Mouse (Mus musculus) embryo, embryonic 11.5 days (tissue): ENCODE results near the gene Tuba1c.

Source experiments
- DNase-seq: peaks from one replicate; pipeline ENCODE4 v3.0.0-alpha.2; 2012; ENCODE audit warnings: low read depth, low spot score

Tuba1c gene

GRCm38 (mm10) chr15:99029619-99030584 lies at the start of gene Tuba1c:
Gene Tuba1c, plus strand, starts transcription at chr15:99029891.
- DNase-seq: peak; percentile 84

GRCm38 (mm10) chr15:98980012-98980614 lies 49.6 kb upstream of the Tuba1c start:
- DNase-seq: no peak

- DNase-seq: no peak
Observed at GRCm38 (mm10) chr15:98982100-98982499, 47.6 kb upstream of the Tuba1c start.

GRCm38 (mm10) chr15:98983431-98984081 lies 46.1 kb upstream of the Tuba1c start:
- DNase-seq: no peak

GRCm38 (mm10) chr15:98984681-98985080 lies 45.0 kb upstream of the Tuba1c start:
- no peak for DNase-seq

GRCm38 (mm10) chr15:98985240-98985981 lies 44.3 kb upstream of the Tuba1c start:
- no peak for DNase-seq

GRCm38 (mm10) chr15:98985982-98986715 lies 43.5 kb upstream of the Tuba1c start:
- no peak for DNase-seq

- no peak for DNase-seq
Observed at GRCm38 (mm10) chr15:98987077-98987630, 42.5 kb upstream of the Tuba1c start.

- no peak for DNase-seq
Observed at GRCm38 (mm10) chr15:98987661-98988181, 42.0 kb upstream of the Tuba1c start.

- DNase-seq: no peak
Observed at GRCm38 (mm10) chr15:98988787-98989186, 40.9 kb upstream of the Tuba1c start.

GRCm38 (mm10) chr15:98989701-98990430 lies 39.8 kb upstream of the Tuba1c start:
- DNase-seq: no peak

GRCm38 (mm10) chr15:98990669-98991539 lies 38.8 kb upstream of the Tuba1c start:
- DNase-seq: no peak

- no peak for DNase-seq
Observed at GRCm38 (mm10) chr15:98991540-98992050, 38.1 kb upstream of the Tuba1c start.

GRCm38 (mm10) chr15:98992086-98992912 lies 37.4 kb upstream of the Tuba1c start:
- no peak for DNase-seq

- DNase-seq: peak; percentile 93
Observed at GRCm38 (mm10) chr15:98993093-98993793, 36.4 kb upstream of the Tuba1c start.

- DNase-seq: peak; percentile 84
Observed at GRCm38 (mm10) chr15:98993865-98994264, 35.8 kb upstream of the Tuba1c start.
